Mouse (Mus musculus): ENCODE results near the gene Kif26b.

Kif26b gene

GRCm38 (mm10) chr1:178840311-178840710 is 311.4 kb downstream of the Kif26b start:
- no peak for DNase-seq (ENCODE audit: low read depth, low spot score)

- DNase-seq (ENCODE audit: low read depth, low spot score): no peak
Measured at GRCm38 (mm10) chr1:178844839-178845238, 315.9 kb downstream of the Kif26b start.

- DNase-seq (ENCODE audit: low read depth, low spot score): no peak
Measured at GRCm38 (mm10) chr1:178847569-178847968, 318.6 kb downstream of the Kif26b start.

- DNase-seq (ENCODE audit: low read depth, low spot score): no peak
Measured at GRCm38 (mm10) chr1:178848380-178849106, 319.6 kb downstream of the Kif26b start.

GRCm38 (mm10) chr1:178850569-178850968 is 321.6 kb downstream of the Kif26b start:
- DNase-seq (ENCODE audit: low read depth, low spot score): no peak

- no peak for DNase-seq (ENCODE audit: low read depth, low spot score)
Measured at GRCm38 (mm10) chr1:178854936-178855335, 326.0 kb downstream of the Kif26b start.

- DNase-seq (ENCODE audit: low read depth, low spot score): no peak
Measured at GRCm38 (mm10) chr1:178855974-178856373, 327.0 kb downstream of the Kif26b start.

- no peak for DNase-seq (ENCODE audit: low read depth, low spot score)
Measured at GRCm38 (mm10) chr1:178860671-178861391, 331.9 kb downstream of the Kif26b start.

GRCm38 (mm10) chr1:178861392-178861762 is 332.5 kb downstream of the Kif26b start:
- no peak for DNase-seq (ENCODE audit: low read depth, low spot score)

- no peak for DNase-seq (ENCODE audit: low read depth, low spot score)
Measured at GRCm38 (mm10) chr1:178863756-178864155, 334.8 kb downstream of the Kif26b start.

- no peak for DNase-seq (ENCODE audit: low read depth, low spot score)
Measured at GRCm38 (mm10) chr1:178864297-178864696, 335.4 kb downstream of the Kif26b start.

GRCm38 (mm10) chr1:178866757-178867156 is 337.8 kb downstream of the Kif26b start:
- DNase-seq (ENCODE audit: low read depth, low spot score): no peak

GRCm38 (mm10) chr1:178871055-178871454 is 342.1 kb downstream of the Kif26b start:
- DNase-seq (ENCODE audit: low read depth, low spot score): no peak

- no peak for DNase-seq (ENCODE audit: low read depth, low spot score)
Measured at GRCm38 (mm10) chr1:178876926-178877325, 348.0 kb downstream of the Kif26b start.

- DNase-seq (ENCODE audit: low read depth, low spot score): no peak
Measured at GRCm38 (mm10) chr1:178878676-178879075, 349.8 kb downstream of the Kif26b start.

GRCm38 (mm10) chr1:178880905-178881304 is 352.0 kb downstream of the Kif26b start:
- DNase-seq (ENCODE audit: low read depth, low spot score): no peak

GRCm38 (mm10) chr1:178886671-178887070 is 357.7 kb downstream of the Kif26b start:
- no peak for DNase-seq (ENCODE audit: low read depth, low spot score)

GRCm38 (mm10) chr1:178892376-178892775 is 363.5 kb downstream of the Kif26b start:
- DNase-seq (ENCODE audit: low read depth, low spot score): no peak

GRCm38 (mm10) chr1:178893229-178894080 is 364.5 kb downstream of the Kif26b start:
- no peak for DNase-seq (ENCODE audit: low read depth, low spot score)

- no peak for DNase-seq (ENCODE audit: low read depth, low spot score)
Measured at GRCm38 (mm10) chr1:178894081-178894401, 365.1 kb downstream of the Kif26b start.

- no peak for DNase-seq (ENCODE audit: low read depth, low spot score)
Measured at GRCm38 (mm10) chr1:178895674-178896073, 366.7 kb downstream of the Kif26b start.

GRCm38 (mm10) chr1:178910951-178911350 is 382.0 kb downstream of the Kif26b start:
- no peak for DNase-seq (ENCODE audit: low read depth, low spot score)

Measured in retina, postnatal 7 days (tissue).